Mouse (Mus musculus): ENCODE results near the gene Slc25a44. TPM values are rescaled to one million over a fixed set of nuclear protein-coding genes. Genes with fewer than 3 reads are reported as not detected.
A peak's percentile ranks its signal among the peaks of the same experiment; 100 is the strongest.
"Not testable (repeated sequence)": the region's sequence is repeated elsewhere in the genome, so short reads cannot be mapped to it uniquely, and the experiment has no call there.

The Slc25a44 gene
- polyA plus RNA-seq, 1 experiment, result 41.6 TPM

DNA sequence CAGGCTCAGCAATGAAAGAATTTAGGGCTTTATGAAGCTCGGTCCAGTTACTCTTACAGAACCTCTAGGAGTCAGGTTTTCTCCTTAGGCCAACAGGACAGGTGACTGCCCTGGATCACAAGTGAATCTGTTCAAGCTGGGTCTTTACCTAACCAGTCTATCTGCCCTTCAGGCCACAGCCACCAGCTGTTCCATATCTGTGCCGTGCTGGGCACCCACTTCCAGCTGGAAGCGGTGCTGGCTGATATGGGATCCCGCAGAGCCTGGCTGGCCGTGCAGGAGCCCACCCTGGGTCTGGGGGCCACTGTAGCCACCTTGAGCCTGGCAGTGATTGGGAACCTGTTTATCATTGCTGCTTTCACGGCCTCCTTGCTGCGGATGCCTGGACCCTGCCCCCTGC is 57.4 kb downstream of the Slc25a44 start:
- DNase-seq (ENCODE audit: low read depth), result not testable (repeated sequence)

GRCm38 (mm10) chr3:88366830-88367428 is 58.0 kb downstream of the Slc25a44 start:
- DNase-seq (ENCODE audit: low read depth), result peak; percentile 60

GRCm38 (mm10) chr3:88365705-88366361 is 59.1 kb downstream of the Slc25a44 start:
- TF ChIP-seq POLR2A (IDR thresholded peaks at IDR 0.05; ENCODE audit: borderline replicate concordance, extremely low read depth, insufficient read depth, insufficient read length, poor library complexity, severe bottlenecking), result no peak
- no peak for TF ChIP-seq CTCF (IDR thresholded peaks at IDR 0.05; ENCODE audit: borderline replicate concordance, extremely low read depth, insufficient read depth, insufficient read length)
- no peak for DNase-seq (ENCODE audit: low read depth)

GRCm38 (mm10) chr3:88364337-88364736 is 60.6 kb downstream of the Slc25a44 start, which contains the start of gene Paqr6:
TSS of gene Paqr6 (plus strand) at chr3:88364584.
- DNase-seq (ENCODE audit: low read depth), result peak; percentile 47
- no peak for TF ChIP-seq POLR2A (IDR thresholded peaks at IDR 0.05; ENCODE audit: borderline replicate concordance, extremely low read depth, insufficient read depth, insufficient read length, poor library complexity, severe bottlenecking)
- no peak for TF ChIP-seq CTCF (IDR thresholded peaks at IDR 0.05; ENCODE audit: borderline replicate concordance, extremely low read depth, insufficient read depth, insufficient read length)

DNA sequence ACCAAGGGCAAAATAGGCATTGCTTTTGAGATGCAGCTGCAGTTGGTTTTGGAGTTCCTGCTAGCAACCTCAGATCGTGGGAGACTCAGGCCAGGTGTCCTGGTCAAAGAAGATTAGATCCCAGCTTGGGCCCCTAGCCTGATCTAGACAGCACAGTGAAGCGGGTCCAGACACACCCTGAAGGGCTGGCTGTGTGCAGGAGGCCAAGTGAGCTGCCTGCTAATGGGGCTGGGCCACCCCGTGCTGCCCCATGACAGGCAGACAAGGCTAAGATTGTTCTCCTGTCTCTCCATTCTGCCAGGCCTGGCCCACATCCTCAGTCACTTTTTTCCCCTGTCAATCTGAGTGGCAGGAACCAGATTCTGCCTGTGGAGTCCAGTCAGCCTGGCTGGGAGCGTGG is 61.2 kb downstream of the Slc25a44 start:
- TF ChIP-seq POLR2A (IDR thresholded peaks at IDR 0.05; ENCODE audit: borderline replicate concordance, extremely low read depth, insufficient read depth, insufficient read length, poor library complexity, severe bottlenecking), result no peak
- no peak for TF ChIP-seq CTCF (IDR thresholded peaks at IDR 0.05; ENCODE audit: borderline replicate concordance, extremely low read depth, insufficient read depth, insufficient read length)
- peak; percentile 41 for DNase-seq (ENCODE audit: low read depth)

GRCm38 (mm10) chr3:88361612-88362313 is 63.2 kb downstream of the Slc25a44 start:
- TF ChIP-seq CTCF (IDR thresholded peaks at IDR 0.05; ENCODE audit: borderline replicate concordance, extremely low read depth, insufficient read depth, insufficient read length) (no peak), POLR2A (IDR thresholded peaks at IDR 0.05; ENCODE audit: borderline replicate concordance, extremely low read depth, insufficient read depth, insufficient read length, poor library complexity, severe bottlenecking) (no peak)
- no peak for DNase-seq (ENCODE audit: low read depth)

GRCm38 (mm10) chr3:88361096-88361495 is 63.8 kb downstream of the Slc25a44 start:
- no peak for DNase-seq (ENCODE audit: low read depth)
- TF ChIP-seq CTCF (IDR thresholded peaks at IDR 0.05; ENCODE audit: borderline replicate concordance, extremely low read depth, insufficient read depth, insufficient read length) (no peak), POLR2A (IDR thresholded peaks at IDR 0.05; ENCODE audit: borderline replicate concordance, extremely low read depth, insufficient read depth, insufficient read length, poor library complexity, severe bottlenecking) (no peak)

Other genes starting within 250 kb of the Slc25a44 start
- gene Rhbg, start 170.4 kb downstream of the Slc25a44 start, polyA plus RNA-seq (2012; rRNA removed), result 0.45 and 0.73 TPM in 2 replicates
- 0.11 TPM in 1 of 2 replicates, not detected in the other for gene Gm38392, start 137.9 kb downstream of the Slc25a44 start, polyA plus RNA-seq (2012; rRNA removed)
- 3.0 and 3.6 TPM in 2 replicates for gene Tsacc, start 128.1 kb downstream of the Slc25a44 start, polyA plus RNA-seq (2012; rRNA removed)
- 337 and 373 TPM in 2 replicates for gene Cct3, start 128.0 kb downstream of the Slc25a44 start, polyA plus RNA-seq (2012; rRNA removed)
- gene Glmp, start 100.1 kb downstream of the Slc25a44 start, polyA plus RNA-seq (2012; rRNA removed), result 65.4 and 74.5 TPM in 2 replicates
- gene Tmem79, start 89.0 kb downstream of the Slc25a44 start, polyA plus RNA-seq (2012; rRNA removed), result 1.7 and 1.8 TPM in 2 replicates
- 108 and 120 TPM in 2 replicates for gene Smg5, start 88.9 kb downstream of the Slc25a44 start, polyA plus RNA-seq (2012; rRNA removed)
- gene Paqr6, start 60.6 kb downstream of the Slc25a44 start, polyA plus RNA-seq (2012; rRNA removed), result 1.7 and 2.4 TPM in 2 replicates
- gene Bglap3, start 52.4 kb downstream of the Slc25a44 start, polyA plus RNA-seq (2012; rRNA removed), result 0.08 and 0.28 TPM in 2 replicates
- gene Bglap2, start 46.4 kb downstream of the Slc25a44 start, polyA plus RNA-seq (2012; rRNA removed), result 1.2 TPM in 1 of 2 replicates, not detected in the other
- 0.30 and 0.63 TPM in 2 replicates for gene Bglap, start 40.7 kb downstream of the Slc25a44 start, polyA plus RNA-seq (2012; rRNA removed)
- gene Pmf1, start 14.8 kb downstream of the Slc25a44 start, polyA plus RNA-seq (2012; rRNA removed), result 35.5 and 60.7 TPM in 2 replicates
- gene Sema4a, start 36.0 kb upstream of the Slc25a44 start, polyA plus RNA-seq (2012; rRNA removed), result 57.1 and 57.6 TPM in 2 replicates
- gene Lmna, start 84.8 kb upstream of the Slc25a44 start, polyA plus RNA-seq (2012; rRNA removed), result 33.2 and 39.5 TPM in 2 replicates
- gene Mex3a, start 107.3 kb upstream of the Slc25a44 start, polyA plus RNA-seq (2012; rRNA removed), result 93.2 and 103 TPM in 2 replicates
- 1.7 and 2.4 TPM in 2 replicates for gene Rab25, start 123.2 kb upstream of the Slc25a44 start, polyA plus RNA-seq (2012; rRNA removed)
- gene Lamtor2, start 127.9 kb upstream of the Slc25a44 start, polyA plus RNA-seq (2012; rRNA removed), result 121 and 122 TPM in 2 replicates
- 108 and 113 TPM in 2 replicates for gene Ubqln4, start 128.6 kb upstream of the Slc25a44 start, polyA plus RNA-seq (2012; rRNA removed)
- 170 and 185 TPM in 2 replicates for gene Ssr2, start 150.7 kb upstream of the Slc25a44 start, polyA plus RNA-seq (2012; rRNA removed)
- gene Arhgef2, start 180.8 kb upstream of the Slc25a44 start, polyA plus RNA-seq (2012; rRNA removed), result 106 and 137 TPM in 2 replicates
- not detected in 2 replicates for gene Rxfp4, start 228.0 kb upstream of the Slc25a44 start, polyA plus RNA-seq (2012; rRNA removed)

All from brain, embryonic 14.5 days (tissue).